Mouse (Mus musculus) megakaryocyte, embryonic 14.5 days (primary cell): ENCODE data around the gene Hs6st3.

Source experiments
- FLI1 ChIP-seq: IDR thresholded peaks from 2 replicates; pipeline ENCODE4 v1.6.1; 2012; ENCODE audit warnings: low read length, inconsistent platforms, mixed read lengths
- GATA1 ChIP-seq: IDR thresholded peaks from 3 replicates; pipeline ENCODE4 v1.6.1; 2012; ENCODE audit warnings: mixed read lengths, low read length, inconsistent platforms, borderline replicate concordance

GRCm38 (mm10) chr14:119798561-119798960 is 660.4 kb downstream of the Hs6st3 start:
- TF ChIP-seq GATA1 (no peak), FLI1 (no peak)
